Mouse (Mus musculus): ENCODE measurements around the gene Klra7.
"Not testable (repeated sequence)": the region's sequence is repeated elsewhere in the genome, so short reads cannot be mapped to it uniquely, and the experiment has no call there.

Klra7 gene

GRCm38 (mm10) chr6:130233222-130233621 lies at the start of gene Klra7:
Klra7 (minus strand) TSS chr6:130233322.
- no peak for DNase-seq

DNA sequence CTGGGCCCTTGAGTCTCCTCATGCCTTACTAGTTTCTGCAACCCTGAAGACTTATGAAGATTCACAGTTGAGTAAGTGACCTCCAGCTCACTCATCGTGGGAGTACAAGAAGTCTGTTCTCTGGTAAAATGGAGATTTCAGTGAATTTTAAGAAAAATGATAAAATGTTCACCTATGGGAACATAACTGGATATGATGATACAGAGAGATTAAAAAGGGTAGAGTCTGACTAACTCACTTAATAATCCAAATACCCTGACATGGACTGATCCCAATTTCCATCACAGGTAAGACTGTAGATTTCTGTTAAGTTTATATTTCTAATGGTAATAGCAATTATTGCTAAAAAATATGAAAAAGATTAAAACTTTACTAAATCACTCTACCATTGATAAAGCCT lies 48.7 kb upstream of the Klra7 start, which contains the start of gene Klra10:
TSS of gene Klra10 (minus strand) at position 101 of the 400 bp plus-strand sequence.
- not testable (repeated sequence) for DNase-seq

GRCm38 (mm10) chr6:130255326-130255725 lies 22.2 kb upstream of the Klra7 start:
- no peak for DNase-seq

DNA sequence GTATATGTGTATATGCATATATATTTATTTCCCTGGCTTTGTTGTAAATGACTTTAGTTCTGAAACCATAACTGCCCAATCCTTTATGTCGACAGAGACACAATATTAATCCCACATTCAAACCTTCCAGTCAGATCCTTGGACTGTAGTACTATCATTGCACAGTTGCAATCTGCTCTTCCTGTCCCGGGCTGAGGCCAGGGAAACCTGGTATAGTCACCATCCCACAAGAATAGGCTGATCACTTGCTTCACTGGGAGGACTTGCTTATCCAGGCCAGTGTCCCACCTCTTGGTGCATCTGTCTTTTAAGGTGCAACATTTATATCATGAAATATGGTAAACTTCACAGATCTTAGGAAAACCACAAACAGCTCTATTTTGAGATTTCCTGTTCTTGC lies 4.4 kb upstream of the Klra7 start:
- no peak for DNase-seq

- no peak for DNase-seq
Observed at GRCm38 (mm10) chr6:130236635-130237034, 3.5 kb upstream of the Klra7 start.

GRCm38 (mm10) chr6:130197453-130197852 lies 35.7 kb downstream of the Klra7 start:
- not testable (repeated sequence) for DNase-seq

GRCm38 (mm10) chr6:130193012-130193411 lies 40.1 kb downstream of the Klra7 start, which contains the start of gene Klra9:
Klra9 (minus strand) TSS chr6:130193112.
- not testable (repeated sequence) for DNase-seq

Measured in B cell, adult 2 months (primary cell).